Mouse (Mus musculus): ENCODE results near the gene Bcl11b.

GRCm38 (mm10) chr12:108050996-108051395 lies 47.6 kb upstream of the Bcl11b start:
- no peak for TF ChIP-seq POLR2A (IDR thresholded peaks at IDR 0.05; ENCODE audit: low read depth, low read length)
- no peak for TF ChIP-seq CHD2 (IDR thresholded peaks at IDR 0.05; ENCODE audit: low read length)
- no peak for TF ChIP-seq E2F4 (IDR thresholded peaks at IDR 0.05; ENCODE audit: insufficient replicate concordance, low read depth, low read length)
- no peak for TF ChIP-seq POLR2AphosphoS2 (IDR thresholded peaks at IDR 0.05; ENCODE audit: low read depth, low read length)
- no peak for TF ChIP-seq ZKSCAN1 (IDR thresholded peaks at IDR 0.05; ENCODE audit: borderline replicate concordance, low read depth, low read length)
- no peak for TF ChIP-seq USF1 (IDR thresholded peaks at IDR 0.05; ENCODE audit: low read depth, low read length)
- no peak for TF ChIP-seq CTCF (conservative IDR thresholded peaks at IDR 0.05 in 1 of 2, IDR thresholded peaks at IDR 0.05 in 1 of 2; ENCODE audit: low read depth in 2 of 2, low read length in 2 of 2)
- no peak for TF ChIP-seq SIN3A (IDR thresholded peaks at IDR 0.05; ENCODE audit: low read length)
